Comparison of ENCODE assay signal across 8 mouse cellular contexts in the genomic region with DNA sequence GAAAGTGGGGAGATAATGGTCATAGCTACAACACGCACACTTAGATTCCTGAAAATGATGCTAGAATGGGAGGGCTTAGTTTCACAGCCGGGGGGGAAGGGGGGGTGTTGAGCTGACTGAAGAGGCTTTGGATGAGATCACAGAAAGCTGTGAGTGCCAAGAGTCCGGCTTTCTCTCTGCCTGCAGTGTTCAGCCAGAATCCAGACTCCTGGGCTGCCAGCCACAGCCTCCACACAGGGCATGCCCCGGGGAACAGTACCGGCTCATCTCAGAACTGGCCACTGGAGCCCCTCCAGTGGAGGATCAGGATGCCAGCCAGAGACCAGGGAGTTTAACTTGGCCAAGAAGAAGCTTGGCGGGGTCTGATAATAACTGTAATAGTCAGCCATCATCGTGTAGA.
A peak's percentile ranks its signal among the peaks of the same experiment; 100 is the strongest.
DNase-seq lines count a peak whose midpoint lies in the region; ATAC-seq and TF ChIP-seq lines count a peak whose summit lies in the region.

No protein-coding gene starts in this region.

- no peak overlapping the region for H3K4me3 ChIP-seq in heart, embryonic 10.5 days
- H3K4me3 ChIP-seq in gastrocnemius, adult 2 months: peak overlapping the region; percentile 40
- H3K4me3 ChIP-seq in layer of hippocampus, adult 2 months: no peak overlapping the region

- WGBS in heart, embryonic 10.5 days: 81% methylated on average over 7 of the region's 7 CpGs

- TF ChIP-seq CTCF in gastrocnemius, adult 2 months (IDR thresholded peaks at IDR 0.05): no peak
- TF ChIP-seq CTCF in layer of hippocampus, adult 2 months (conservative IDR thresholded peaks at IDR 0.05): no peak

- H3K36me3 ChIP-seq in heart, embryonic 10.5 days: no peaks in the 10 kb centered on the region

- peak; percentile 84 to 90 for DNase-seq in heart, adult 18-20 months
- DNase-seq in heart, embryonic 10.5 days (ENCODE audit: low spot score): no peak
- peak; percentile 42 for DNase-seq in brain, embryonic 18.5 days (ENCODE audit: low read depth, low spot score)
- peak; percentile 92 for DNase-seq in gastrocnemius, adult 2 months
- peak; percentile 60 to 70 for DNase-seq in layer of hippocampus, adult 2 months (ENCODE audit: low spot score in 2 of 2)
- DNase-seq in urinary bladder, adult 2 months (ENCODE audit: low spot score): peak; percentile 41
- DNase-seq in spleen, postnatal 4 days (ENCODE audit: low spot score in 2 of 2): no peak

- no peaks in the 10 kb centered on the region for H3K9me3 ChIP-seq in heart, embryonic 10.5 days

- H3K27me3 ChIP-seq in heart, embryonic 10.5 days (ENCODE audit: insufficient read depth, poor library complexity, severe bottlenecking): no peaks in the 10 kb centered on the region; the same call in none of the 2 replicates

- no peak overlapping the region for H3K27ac ChIP-seq in heart, embryonic 10.5 days
- H3K27ac ChIP-seq in gastrocnemius, adult 2 months: peak overlapping the region; percentile 76
- no peak overlapping the region for H3K27ac ChIP-seq in layer of hippocampus, adult 2 months

- ATAC-seq in megakaryocyte progenitor cell, adult 5-6 weeks (replicated peaks; ENCODE audit: poor library complexity): peak; percentile 11; the same call in 1 of the 2 replicates

- H3K4me1 ChIP-seq in heart, embryonic 10.5 days: peaks cover 21% of the 10 kb centered on the region

- intact Hi-C loops in gastrocnemius, adult 2 months (cut with DNase I): loop anchor here (5.0 kb wide), 1 partner anchor 75 kb away; no protein-coding TSS in a partner anchor

Comparison
In these comparisons a context has a peak if more than half of its experiments do, and no peak if none do; other contexts are left out.
1. DNase-seq: peak in heart, adult 18-20 months (2 of 2), brain, embryonic 18.5 days (single experiment), gastrocnemius, adult 2 months (single experiment), layer of hippocampus, adult 2 months (2 of 2) and urinary bladder, adult 2 months (single experiment); none in heart, embryonic 10.5 days (single experiment) and spleen, postnatal 4 days (0 of 2).